Mouse (Mus musculus): ENCODE measurements around the gene Prss36. TPM values are rescaled to one million over a fixed set of nuclear protein-coding genes. Genes with fewer than 3 reads are reported as not detected.

Prss36 gene
- polyA plus RNA-seq, 1 experiment, result 4.4 TPM

- Histone ChIP-seq H3K4me1 (ENCODE audit: control insufficient read depth, insufficient read depth, insufficient read length) (peaks cover 2% of the 10 kb centered on the region; the same call in 1 of the 2 replicates), H3K36me3 (ENCODE audit: control insufficient read depth, insufficient read depth, low read length) (no peaks in the 10 kb centered on the region; the same call in 1 of the 2 replicates), H3K4me3 (ENCODE audit: extremely low read depth, insufficient read depth, insufficient read length) (peak within 1 kb of the TSS; percentile 57), H3K27me3 (ENCODE audit: control insufficient read depth, insufficient read depth, low read length) (no peaks in the 10 kb centered on the region), H3K27ac (ENCODE audit: insufficient read depth, low read length) (peak within 1 kb of the TSS; percentile 30)
- peak; percentile 64 to 87 for DNase-seq (ENCODE audit: low read depth in 1 of 2, low spot score in 2 of 2)
- under 1% methylated on average over 26 of the region's 26 CpGs for WGBS
- TF ChIP-seq POLR2A (IDR thresholded peaks at IDR 0.05; ENCODE audit: low read depth, low read length), result no peak
- 0 out of 2 replicates have a peak, but pooled peaks have one; percentile 11 for TF ChIP-seq CTCF (IDR thresholded peaks at IDR 0.05; ENCODE audit: extremely low read depth, insufficient read depth, insufficient read length, insufficient replicate concordance)
Observed at GRCm38 (mm10) chr7:127895442-127895841, 51.1 kb downstream of the Prss36 start, which contains the start of the genes Gm21974 and Vkorc1. TSS of gene Gm21974 (minus strand) at chr7:127895454. TSS of gene Vkorc1 (minus strand) at chr7:127895617.

DNA sequence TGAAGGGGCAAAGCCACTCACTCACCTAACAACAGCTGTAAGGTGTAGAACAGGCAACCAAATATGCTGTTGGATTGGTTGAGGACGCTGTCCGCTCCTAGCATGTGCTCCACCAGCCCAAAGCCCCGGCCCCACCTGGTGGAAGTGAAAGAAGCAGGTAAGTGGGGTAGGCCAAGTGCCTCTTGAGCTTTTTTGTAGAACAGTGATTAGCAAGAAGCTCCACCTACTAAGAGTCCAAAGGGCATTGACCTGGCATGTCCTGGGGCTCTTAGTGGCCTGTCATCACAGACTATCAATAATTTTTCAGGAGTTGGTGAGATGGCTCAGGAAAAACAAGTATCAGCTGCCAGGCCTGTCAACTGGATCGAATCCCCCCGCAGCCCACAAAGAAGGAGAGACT is 52.0 kb downstream of the Prss36 start:
- no peaks in the 10 kb centered on the region; the same call in 1 of the 2 replicates for H3K36me3 ChIP-seq (ENCODE audit: control insufficient read depth, insufficient read depth, low read length)
- DNase-seq (ENCODE audit: low read depth in 1 of 2, low spot score in 2 of 2), result no peak
- TF ChIP-seq POLR2A (IDR thresholded peaks at IDR 0.05; ENCODE audit: low read depth, low read length) (no peak), CTCF (IDR thresholded peaks at IDR 0.05; ENCODE audit: extremely low read depth, insufficient read depth, insufficient read length, insufficient replicate concordance) (no peak)
- H3K4me1 ChIP-seq (ENCODE audit: control insufficient read depth, insufficient read depth, insufficient read length), result peaks cover 2% of the 10 kb centered on the region; the same call in 1 of the 2 replicates
- H3K27me3 ChIP-seq (ENCODE audit: control insufficient read depth, insufficient read depth, low read length), result no peaks in the 10 kb centered on the region
- WGBS, result 76% methylated on average over 5 of the region's 5 CpGs
- H3K27ac ChIP-seq (ENCODE audit: insufficient read depth, low read length), result no peak overlapping the region
- H3K4me3 ChIP-seq (ENCODE audit: extremely low read depth, insufficient read depth, insufficient read length), result no peak overlapping the region

DNA sequence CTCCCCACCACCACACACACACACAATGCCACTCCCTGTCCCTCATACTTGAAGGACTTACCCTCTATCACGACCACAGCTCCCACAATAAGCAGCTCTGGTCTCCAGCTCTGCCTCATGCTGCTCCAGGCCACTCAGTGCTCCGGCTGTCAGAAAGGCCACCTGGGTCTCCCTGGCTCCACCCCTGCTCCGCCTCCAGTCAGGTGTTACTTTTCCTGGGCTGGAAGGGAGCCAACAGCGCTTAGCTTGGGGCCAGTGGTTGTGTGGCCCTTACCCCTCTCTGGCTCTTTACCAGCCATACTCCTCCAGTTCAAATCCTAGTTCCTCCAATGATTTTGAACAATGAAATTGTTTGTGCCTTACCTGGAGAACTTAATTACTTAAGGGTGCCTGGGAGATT is 55.7 kb downstream of the Prss36 start, which contains the start of gene Prss53:
Gene Prss53, minus strand, starts transcription at position 173 of the 400 bp plus-strand sequence.
- Histone ChIP-seq H3K36me3 (ENCODE audit: control insufficient read depth, insufficient read depth, low read length) (peaks cover 17% of the 10 kb centered on the region), H3K27me3 (ENCODE audit: control insufficient read depth, insufficient read depth, low read length) (no peaks in the 10 kb centered on the region), H3K27ac (ENCODE audit: insufficient read depth, low read length) (no peak within 1 kb of the TSS), H3K4me3 (ENCODE audit: extremely low read depth, insufficient read depth, insufficient read length) (no peak within 1 kb of the TSS), H3K4me1 (ENCODE audit: control insufficient read depth, insufficient read depth, insufficient read length) (no peaks in the 10 kb centered on the region; the same call in 1 of the 2 replicates)
- DNase-seq (ENCODE audit: low read depth in 1 of 2, low spot score in 2 of 2), result no peak
- WGBS, result 77% methylated on average over 4 of the region's 4 CpGs
- TF ChIP-seq CTCF (IDR thresholded peaks at IDR 0.05; ENCODE audit: extremely low read depth, insufficient read depth, insufficient read length, insufficient replicate concordance), result no peak
- TF ChIP-seq POLR2A (IDR thresholded peaks at IDR 0.05; ENCODE audit: low read depth, low read length), result no peak

- 50% methylated on average over 3 of the region's 3 CpGs for WGBS
Observed at GRCm38 (mm10) chr7:127888821-127889220, 57.7 kb downstream of the Prss36 start.

DNA sequence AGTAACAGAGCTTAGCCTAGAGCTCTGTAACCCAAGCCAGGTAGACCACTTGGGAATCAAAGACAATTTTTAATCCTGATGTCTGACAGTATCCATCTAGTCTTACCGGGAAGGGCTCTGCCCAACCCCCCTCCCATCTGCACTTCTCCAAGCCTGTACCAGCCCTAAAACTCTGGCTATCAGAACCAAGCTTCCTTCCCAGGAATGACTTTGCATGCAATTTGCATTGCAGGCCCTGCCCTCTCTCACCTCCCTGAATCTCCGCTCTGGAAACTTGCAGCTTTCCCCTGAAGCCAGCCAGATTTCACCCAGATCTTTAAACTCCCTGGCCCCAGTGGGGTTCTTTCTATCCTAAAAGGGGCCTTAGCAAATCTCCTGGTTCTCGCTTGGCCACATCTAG is 58.7 kb downstream of the Prss36 start:
- Histone ChIP-seq H3K4me1 (ENCODE audit: control insufficient read depth, insufficient read depth, insufficient read length) (peaks cover 3% of the 10 kb centered on the region; the same call in 1 of the 2 replicates), H3K4me3 (ENCODE audit: extremely low read depth, insufficient read depth, insufficient read length) (no peak overlapping the region), H3K27me3 (ENCODE audit: control insufficient read depth, insufficient read depth, low read length) (no peaks in the 10 kb centered on the region), H3K36me3 (ENCODE audit: control insufficient read depth, insufficient read depth, low read length) (peaks cover 26% of the 10 kb centered on the region), H3K27ac (ENCODE audit: insufficient read depth, low read length) (no peak overlapping the region)
- TF ChIP-seq POLR2A (IDR thresholded peaks at IDR 0.05; ENCODE audit: low read depth, low read length) (no peak), CTCF (IDR thresholded peaks at IDR 0.05; ENCODE audit: extremely low read depth, insufficient read depth, insufficient read length, insufficient replicate concordance) (no peak)
- no peak for DNase-seq (ENCODE audit: low read depth in 1 of 2, low spot score in 2 of 2)
- WGBS, result 84% methylated on average over 3 of the region's 3 CpGs

More at GRCm38 (mm10) chr7:127888821-127889220, 57.7 kb downstream of the Prss36 start:
- peaks cover 1% of the 10 kb centered on the region; the same call in 1 of the 2 replicates for H3K4me1 ChIP-seq (ENCODE audit: control insufficient read depth, insufficient read depth, insufficient read length)
- no peak overlapping the region for H3K27ac ChIP-seq (ENCODE audit: insufficient read depth, low read length)
- TF ChIP-seq CTCF (IDR thresholded peaks at IDR 0.05; ENCODE audit: extremely low read depth, insufficient read depth, insufficient read length, insufficient replicate concordance) (no peak), POLR2A (IDR thresholded peaks at IDR 0.05; ENCODE audit: low read depth, low read length) (no peak)
- no peak overlapping the region for H3K4me3 ChIP-seq (ENCODE audit: extremely low read depth, insufficient read depth, insufficient read length)
- DNase-seq (ENCODE audit: low read depth in 1 of 2, low spot score in 2 of 2), result no peak
- H3K36me3 ChIP-seq (ENCODE audit: control insufficient read depth, insufficient read depth, low read length), result peaks cover 19% of the 10 kb centered on the region
- H3K27me3 ChIP-seq (ENCODE audit: control insufficient read depth, insufficient read depth, low read length), result no peaks in the 10 kb centered on the region

DNA sequence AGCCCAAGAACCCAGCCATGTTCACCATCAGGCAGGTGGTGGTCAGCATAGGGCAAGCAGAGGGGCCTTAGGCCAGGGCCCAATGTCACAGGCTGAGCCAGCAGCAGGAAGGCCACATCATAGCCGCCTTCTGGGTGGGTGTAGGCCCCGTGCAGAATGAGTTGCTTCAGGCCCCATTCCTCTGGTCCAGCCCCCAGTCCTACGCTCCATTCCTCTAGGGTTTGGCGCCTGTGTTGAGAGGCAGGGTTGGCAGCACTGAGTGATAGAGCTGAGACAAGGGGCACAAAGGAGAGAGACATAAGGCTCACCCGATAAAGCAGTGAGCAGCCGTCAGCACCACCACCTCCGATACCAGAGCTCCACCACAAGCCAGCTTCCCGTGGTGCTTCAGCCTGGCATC is 59.3 kb downstream of the Prss36 start:
- Histone ChIP-seq H3K4me3 (ENCODE audit: extremely low read depth, insufficient read depth, insufficient read length) (no peak overlapping the region), H3K4me1 (ENCODE audit: control insufficient read depth, insufficient read depth, insufficient read length) (peaks cover 3% of the 10 kb centered on the region; the same call in 1 of the 2 replicates), H3K27me3 (ENCODE audit: control insufficient read depth, insufficient read depth, low read length) (no peaks in the 10 kb centered on the region), H3K27ac (ENCODE audit: insufficient read depth, low read length) (no peak overlapping the region), H3K36me3 (ENCODE audit: control insufficient read depth, insufficient read depth, low read length) (peaks cover 32% of the 10 kb centered on the region)
- DNase-seq (ENCODE audit: low read depth in 1 of 2, low spot score in 2 of 2), result no peak
- WGBS, result 90% methylated on average over 8 of the region's 8 CpGs
- TF ChIP-seq POLR2A (IDR thresholded peaks at IDR 0.05; ENCODE audit: low read depth, low read length) (no peak), CTCF (IDR thresholded peaks at IDR 0.05; ENCODE audit: extremely low read depth, insufficient read depth, insufficient read length, insufficient replicate concordance) (no peak)

- Histone ChIP-seq H3K27me3 (ENCODE audit: control insufficient read depth, insufficient read depth, low read length) (no peaks in the 10 kb centered on the region), H3K4me1 (ENCODE audit: control insufficient read depth, insufficient read depth, insufficient read length) (peaks cover 3% of the 10 kb centered on the region; the same call in 1 of the 2 replicates), H3K4me3 (ENCODE audit: extremely low read depth, insufficient read depth, insufficient read length) (no peak overlapping the region), H3K36me3 (ENCODE audit: control insufficient read depth, insufficient read depth, low read length) (peaks cover 36% of the 10 kb centered on the region), H3K27ac (ENCODE audit: insufficient read depth, low read length) (no peak overlapping the region)
- 94% methylated on average over 6 of the region's 6 CpGs for WGBS
- TF ChIP-seq POLR2A (IDR thresholded peaks at IDR 0.05; ENCODE audit: low read depth, low read length) (no peak), CTCF (IDR thresholded peaks at IDR 0.05; ENCODE audit: extremely low read depth, insufficient read depth, insufficient read length, insufficient replicate concordance) (no peak)
- DNase-seq (ENCODE audit: low read depth in 1 of 2, low spot score in 2 of 2), result no peak
Observed at GRCm38 (mm10) chr7:127886551-127886950, 60.0 kb downstream of the Prss36 start.

All from spleen, adult 2 months (tissue).